Mouse (Mus musculus) myocyte (in vitro differentiated cells): ENCODE data around the gene Tmem158. TPM values are rescaled to one million over a fixed set of nuclear protein-coding genes. Genes with fewer than 3 reads are reported as not detected.

ENCODE experiments used
- H3K27me3 ChIP-seq: one replicate; pipeline ENCODE4 v1.6.1; 2011; ENCODE audit not compliant: control insufficient read depth, insufficient read depth, insufficient read length
- H3K36me3 ChIP-seq: one replicate; pipeline ENCODE4 v1.6.1; 2011; ENCODE audit not compliant: control insufficient read depth, insufficient read depth
- H3K4me2 ChIP-seq: one replicate; pipeline ENCODE4 v1.6.1; 2011; ENCODE audit warnings: low read depth, control low read depth
- H3K4me3 ChIP-seq: one replicate; pipeline ENCODE4 v1.5.1; 2011; ENCODE audit warnings: mild to moderate bottlenecking, control low read depth, moderate library complexity
- H3K79me2 ChIP-seq: one replicate; pipeline ENCODE4 v1.6.1; 2011; ENCODE audit not compliant: control insufficient read depth, insufficient read depth
- H3ac ChIP-seq: one replicate; pipeline ENCODE4 v1.6.1; 2011; ENCODE audit not compliant: control insufficient read depth, insufficient read length
- CEBPB ChIP-seq: IDR thresholded peaks from 2 replicates; pipeline ENCODE4 v1.6.1; 2011; ENCODE audit warnings: mild to moderate bottlenecking, moderate library complexity; ENCODE audit not compliant: poor library complexity, insufficient read depth, severe bottlenecking
- E2F4 ChIP-seq: IDR thresholded peaks from one replicate; pipeline ENCODE4 v1.6.1; 2011; ENCODE audit warnings: mild to moderate bottlenecking, control low read depth, moderate library complexity; ENCODE audit not compliant: insufficient read depth
- MAX ChIP-seq: IDR thresholded peaks from one replicate; pipeline ENCODE4 v1.6.1; 2011; ENCODE audit warnings: low read depth, mild to moderate bottlenecking, control low read depth
- MYOD1 ChIP-seq, 3 experiments: IDR thresholded peaks; one replicate each; pipeline ENCODE4 v1.6.1; 2011; ENCODE audit warnings: control low read depth in 2 of 3, low read depth in 2 of 3, mild to moderate bottlenecking in 2 of 3, moderate library complexity in 1 of 3; ENCODE audit not compliant: insufficient read length in 2 of 3, control insufficient read depth in 1 of 3
- MYOG ChIP-seq, 3 experiments: IDR thresholded peaks; one replicate each; pipeline ENCODE4 v1.6.1; 2011; ENCODE audit warnings: control low read depth in 2 of 3, low read depth in 2 of 3, mild to moderate bottlenecking in 2 of 3; ENCODE audit not compliant: insufficient read length in 2 of 3, control insufficient read depth in 1 of 3, insufficient read depth in 1 of 3
- POLR2A ChIP-seq: IDR thresholded peaks from one replicate; pipeline ENCODE4 v1.6.1; 2011; ENCODE audit warnings: low read depth, mild to moderate bottlenecking, control low read depth, moderate library complexity; ENCODE audit not compliant: insufficient read length
- POLR2AphosphoS2 ChIP-seq: IDR thresholded peaks from one replicate; pipeline ENCODE4 v1.6.1; 2011; ENCODE audit warnings: low read depth, control low read depth; ENCODE audit not compliant: insufficient read length
- REST ChIP-seq: IDR thresholded peaks from one replicate; pipeline ENCODE4 v1.6.1; 2011; ENCODE audit warnings: mild to moderate bottlenecking, control low read depth, moderate library complexity; ENCODE audit not compliant: insufficient read depth, insufficient read length
- SRF ChIP-seq: IDR thresholded peaks from one replicate; pipeline ENCODE4 v1.6.1; 2011; ENCODE audit warnings: low read depth; ENCODE audit not compliant: control insufficient read depth, insufficient read length
- TCF12 ChIP-seq: IDR thresholded peaks from one replicate; pipeline ENCODE4 v1.6.1; 2011; ENCODE audit warnings: mild to moderate bottlenecking, control low read depth; ENCODE audit not compliant: poor library complexity, insufficient read depth, severe bottlenecking
- TCF3 ChIP-seq: IDR thresholded peaks from one replicate; pipeline ENCODE4 v1.6.1; 2011; ENCODE audit warnings: low read depth, control low read depth; ENCODE audit not compliant: insufficient read length
- USF1 ChIP-seq: IDR thresholded peaks from one replicate; pipeline ENCODE4 v1.6.1; 2011; ENCODE audit warnings: low read depth, mild to moderate bottlenecking, control low read depth, moderate library complexity
- polyA plus RNA-seq: library from polyadenylated mRNA; unstranded; fragments of >200 nt; fragmentation: generic; extraction: Trizol; gene quantifications from one replicate; pipeline ENCODE4 v1.2.1, GENCODE M21; 2012; ENCODE audit warnings: missing spikeins

Tmem158 gene
- polyA plus RNA-seq, 1 experiment, result 14.0 TPM

DNA sequence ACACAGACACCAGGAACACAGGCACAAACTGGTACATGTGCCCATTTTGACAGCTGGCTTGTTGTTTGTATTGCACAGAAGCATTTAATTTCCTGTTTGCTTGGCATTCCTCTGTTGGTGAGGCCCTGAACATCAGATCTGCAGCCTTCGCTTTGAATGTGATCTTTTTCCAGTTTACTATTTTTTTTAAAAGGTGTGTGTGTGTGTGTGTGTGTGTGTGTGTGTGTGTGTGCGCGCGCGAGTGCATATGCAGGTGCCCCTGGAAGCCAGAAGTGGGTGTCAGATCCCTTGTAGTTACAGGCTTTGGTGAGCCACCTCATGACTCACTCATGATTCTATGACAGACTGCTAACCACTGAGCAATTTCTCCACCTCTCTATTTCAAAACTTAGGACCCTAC is 20.3 kb downstream of the Tmem158 start:
- Histone ChIP-seq H3K4me3 (no peak overlapping the region), H3K4me2 (no peak overlapping the region), H3K27me3 (no peaks in the 10 kb centered on the region), H3ac (no peak overlapping the region), H3K79me2 (no peaks in the 10 kb centered on the region), H3K36me3 (no peaks in the 10 kb centered on the region)
- TF ChIP-seq CEBPB (no peak), SRF (no peak), USF1 (no peak), REST (no peak)

DNA sequence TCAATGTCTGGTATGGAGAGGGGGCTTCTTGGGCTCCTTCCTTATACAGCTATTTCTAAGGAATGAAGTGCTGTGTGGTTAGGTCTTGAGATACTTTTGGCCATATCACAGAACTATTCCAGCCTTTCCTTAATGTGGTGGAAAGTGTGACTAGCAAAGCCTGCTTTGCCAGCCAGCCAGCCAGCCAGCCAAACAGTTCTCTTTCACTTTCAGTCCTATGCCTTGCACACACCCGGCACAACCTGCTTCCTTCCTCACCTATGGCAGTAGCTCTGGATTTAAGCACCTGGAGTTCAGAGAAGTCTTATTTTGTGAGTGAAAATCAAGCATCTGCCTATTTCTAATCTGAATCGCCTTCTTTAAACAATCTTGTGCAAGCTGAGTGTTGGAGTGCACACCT is 20.9 kb downstream of the Tmem158 start:
- no peaks in the 10 kb centered on the region for H3K36me3 ChIP-seq
- no peaks in the 10 kb centered on the region for H3K79me2 ChIP-seq
- TF ChIP-seq POLR2AphosphoS2 (no peak), MAX (no peak)

DNA sequence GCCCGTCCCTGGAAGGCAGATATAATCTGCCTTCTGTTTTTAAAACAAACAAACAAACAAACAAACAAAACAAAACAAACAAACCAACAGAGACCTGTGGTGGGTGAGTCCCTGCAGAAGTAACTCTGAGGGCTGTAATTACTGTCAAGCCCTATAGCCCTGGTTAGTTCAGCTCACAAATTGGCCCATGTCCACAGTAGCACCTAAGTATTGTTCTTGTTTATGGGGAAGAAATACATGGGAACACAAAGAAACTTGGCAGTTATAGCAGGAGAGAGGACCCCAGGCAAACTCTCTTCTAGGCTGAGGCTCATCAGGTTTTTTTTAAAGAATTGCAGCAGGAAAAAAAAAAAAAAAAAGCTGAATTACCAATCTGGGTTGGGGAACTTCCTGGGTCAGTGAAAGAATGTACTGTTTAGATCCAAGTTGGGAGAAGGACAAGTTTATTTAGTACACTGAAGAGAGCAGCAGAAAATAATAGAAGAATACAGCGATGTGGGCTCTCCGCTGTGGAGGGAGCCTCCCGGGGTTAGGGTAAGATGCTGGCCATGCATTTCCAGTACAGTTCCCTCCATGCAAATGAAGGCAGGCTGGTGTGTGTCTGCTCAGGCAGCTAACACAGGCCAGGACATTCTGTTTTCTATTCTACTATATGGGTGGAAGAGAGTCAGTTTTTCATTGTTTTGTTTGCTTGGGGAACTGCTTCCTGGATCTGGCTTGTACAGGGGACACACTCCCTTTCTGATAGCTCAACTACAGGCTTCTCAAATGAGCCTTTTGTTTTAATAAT is 22.1 kb downstream of the Tmem158 start:
- H3K4me3 ChIP-seq, result no peak overlapping the region
- H3K27me3 ChIP-seq, result no peaks in the 10 kb centered on the region
- no peak overlapping the region for H3ac ChIP-seq
- TF ChIP-seq POLR2A, result no peak
- no peak for TF ChIP-seq MYOD1 (IDR thresholded peaks at IDR 0.05; ENCODE audit: control insufficient read depth in 1 of 3, insufficient read length in 2 of 3, low read depth in 2 of 3)
- no peak for TF ChIP-seq MYOG (IDR thresholded peaks at IDR 0.05; ENCODE audit: control insufficient read depth in 1 of 3, insufficient read depth in 1 of 3, insufficient read length in 2 of 3, low read depth in 2 of 3)
- no peak for TF ChIP-seq SRF
- TF ChIP-seq MAX, result no peak
- no peak for TF ChIP-seq REST
- no peak for TF ChIP-seq CEBPB
- no peak for TF ChIP-seq POLR2AphosphoS2
- TF ChIP-seq TCF12, result no peak
- no peak for TF ChIP-seq USF1
- no peak for TF ChIP-seq TCF3
- no peak for TF ChIP-seq E2F4
- peak overlapping the region; percentile 20 for H3K4me2 ChIP-seq
- H3K79me2 ChIP-seq, result no peaks in the 10 kb centered on the region
- H3K36me3 ChIP-seq, result no peaks in the 10 kb centered on the region

More for the DNA sequence above, 20.9 kb downstream of the Tmem158 start:
- Histone ChIP-seq H3K4me3 (no peak overlapping the region), H3K27me3 (no peaks in the 10 kb centered on the region), H3ac (no peak overlapping the region), H3K4me2 (no peak overlapping the region)

DNA sequence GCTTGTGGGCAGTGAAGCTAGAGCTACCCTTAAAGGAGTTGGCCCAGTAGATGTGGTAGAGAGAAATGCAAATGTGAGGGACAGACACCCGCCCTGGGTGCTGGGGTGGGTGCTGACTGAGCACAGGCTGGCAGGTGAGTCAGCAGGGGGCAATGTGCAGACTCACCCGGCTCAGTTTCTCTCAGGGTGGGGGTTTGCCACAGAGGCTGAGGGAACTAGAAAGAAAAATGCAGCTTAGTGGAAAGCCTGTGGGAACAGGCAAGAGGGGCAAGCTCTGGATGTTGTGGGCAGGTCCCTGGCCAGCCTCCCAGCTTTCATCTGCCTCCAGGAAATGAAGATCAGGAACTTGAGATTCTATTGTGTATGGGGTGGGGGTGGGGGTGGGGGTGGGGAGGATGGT is 22.8 kb downstream of the Tmem158 start:
- H3ac ChIP-seq, result no peak overlapping the region

DNA sequence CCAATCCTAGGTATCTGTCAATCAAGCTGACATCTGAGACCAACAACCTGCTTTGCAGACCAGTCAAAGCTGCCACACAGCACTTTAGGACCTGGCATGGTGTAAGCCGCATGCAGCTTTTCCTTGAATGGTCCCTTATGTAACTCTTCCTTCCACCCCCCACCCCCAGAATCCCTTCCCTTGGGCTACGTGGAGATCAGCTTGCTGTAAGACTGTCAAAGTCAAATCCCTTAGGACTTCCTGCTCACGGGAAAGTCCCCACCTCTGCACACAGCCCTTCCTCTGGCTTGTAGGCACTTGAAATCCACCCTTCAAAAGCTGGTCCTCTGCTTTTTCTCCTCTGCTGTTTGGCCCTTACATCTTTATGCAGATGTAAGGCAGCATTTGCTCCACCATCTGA is 24.9 kb downstream of the Tmem158 start:
- no peaks in the 10 kb centered on the region for H3K36me3 ChIP-seq
- no peak overlapping the region for H3K4me3 ChIP-seq
- no peaks in the 10 kb centered on the region for H3K27me3 ChIP-seq
- no peak for TF ChIP-seq REST
- no peak for TF ChIP-seq E2F4
- TF ChIP-seq MYOD1 (IDR thresholded peaks at IDR 0.05; ENCODE audit: control insufficient read depth in 1 of 3, insufficient read length in 2 of 3, low read depth in 2 of 3), result no peak
- no peak for TF ChIP-seq POLR2AphosphoS2
- TF ChIP-seq USF1, result no peak
- no peak for TF ChIP-seq MYOG (IDR thresholded peaks at IDR 0.05; ENCODE audit: control insufficient read depth in 1 of 3, insufficient read depth in 1 of 3, insufficient read length in 2 of 3, low read depth in 2 of 3)
- H3K79me2 ChIP-seq, result no peaks in the 10 kb centered on the region
- H3ac ChIP-seq, result no peak overlapping the region
- H3K4me2 ChIP-seq, result no peak overlapping the region

More for the DNA sequence above, 22.8 kb downstream of the Tmem158 start:
- Histone ChIP-seq H3K4me2 (no peak overlapping the region), H3K27me3 (no peaks in the 10 kb centered on the region), H3K79me2 (no peaks in the 10 kb centered on the region), H3K36me3 (no peaks in the 10 kb centered on the region), H3K4me3 (no peak overlapping the region)
- peak in 1 of 3 experiments; percentile 48 for TF ChIP-seq MYOD1 (IDR thresholded peaks at IDR 0.05; ENCODE audit: control insufficient read depth in 1 of 3, insufficient read length in 2 of 3, low read depth in 2 of 3)
- no peak for TF ChIP-seq POLR2A

DNA sequence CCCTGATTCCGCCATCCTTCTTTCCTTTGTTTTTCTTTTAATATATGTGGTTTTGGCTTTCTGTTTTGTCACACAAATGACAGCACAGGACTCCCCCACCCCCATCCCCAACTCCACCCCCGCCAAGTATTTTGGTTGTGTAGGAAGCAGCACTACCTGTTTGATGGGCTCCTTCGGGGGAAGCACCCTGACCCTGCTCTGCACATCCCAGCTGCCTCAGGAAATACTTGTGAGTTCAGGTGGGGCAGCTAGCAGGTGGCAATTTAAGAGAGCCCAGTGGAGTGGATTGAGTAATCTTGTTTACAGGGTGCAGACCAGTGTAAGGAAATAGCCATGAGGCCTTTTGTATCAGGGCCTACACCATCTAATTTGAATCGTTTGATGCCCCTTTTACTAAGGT is 30.7 kb downstream of the Tmem158 start:
- Histone ChIP-seq H3ac (no peak overlapping the region), H3K36me3 (no peaks in the 10 kb centered on the region), H3K27me3 (no peaks in the 10 kb centered on the region), H3K4me3 (no peak overlapping the region), H3K79me2 (no peaks in the 10 kb centered on the region), H3K4me2 (no peak overlapping the region)
- TF ChIP-seq MYOG (IDR thresholded peaks at IDR 0.05; ENCODE audit: control insufficient read depth in 1 of 3, insufficient read depth in 1 of 3, insufficient read length in 2 of 3, low read depth in 2 of 3) (no peak), MAX (no peak), TCF12 (no peak), REST (no peak), USF1 (no peak), SRF (no peak), CEBPB (no peak), MYOD1 (IDR thresholded peaks at IDR 0.05; ENCODE audit: control insufficient read depth in 1 of 3, insufficient read length in 2 of 3, low read depth in 2 of 3) (no peak), POLR2A (no peak), TCF3 (no peak), POLR2AphosphoS2 (no peak), E2F4 (no peak)
